Mouse (Mus musculus) spleen, adult 18-20 months (tissue): Measurements from ENCODE around the gene Tbc1d21.

ENCODE experiments used
- DNase-seq, 2 experiments: peaks; one replicate each; pipeline ENCODE4 v3.0.0; 2022; ENCODE audit warnings: mixed read lengths in 2 of 2

Gene Tbc1d21

GRCm38 (mm10) chr9:58336650-58337281, 33.5 kb downstream of the Tbc1d21 start:
- no peak for DNase-seq

- no peak for DNase-seq
Measured at GRCm38 (mm10) chr9:58331276-58331675, 39.0 kb downstream of the Tbc1d21 start.

- DNase-seq: no peak
Measured at GRCm38 (mm10) chr9:58330293-58330692, 40.0 kb downstream of the Tbc1d21 start.

GRCm38 (mm10) chr9:58327382-58327781, 42.9 kb downstream of the Tbc1d21 start:
- DNase-seq: no peak

- no peak for DNase-seq
Measured at GRCm38 (mm10) chr9:58326477-58327180, 43.6 kb downstream of the Tbc1d21 start.

GRCm38 (mm10) chr9:58321681-58322080, 48.6 kb downstream of the Tbc1d21 start:
- DNase-seq: no peak

- DNase-seq: no peak
Measured at GRCm38 (mm10) chr9:58318317-58318716, 51.9 kb downstream of the Tbc1d21 start.

GRCm38 (mm10) chr9:58317381-58317780, 52.9 kb downstream of the Tbc1d21 start:
- no peak for DNase-seq

GRCm38 (mm10) chr9:58316784-58317183, 53.5 kb downstream of the Tbc1d21 start:
- no peak for DNase-seq

GRCm38 (mm10) chr9:58315850-58316249, 54.4 kb downstream of the Tbc1d21 start:
- DNase-seq: no peak

- no peak for DNase-seq
Measured at GRCm38 (mm10) chr9:58314682-58315360, 55.4 kb downstream of the Tbc1d21 start.

- DNase-seq: no peak
Measured at GRCm38 (mm10) chr9:58312944-58313359, 57.3 kb downstream of the Tbc1d21 start, which contains the start of gene Loxl1. Gene Loxl1, minus strand, starts transcription at chr9:58313186.

GRCm38 (mm10) chr9:58312196-58312943, 57.9 kb downstream of the Tbc1d21 start:
- DNase-seq: no peak

- DNase-seq: no peak
Measured at GRCm38 (mm10) chr9:58311191-58311910, 58.9 kb downstream of the Tbc1d21 start.

GRCm38 (mm10) chr9:58310043-58310660, 60.1 kb downstream of the Tbc1d21 start:
- DNase-seq: no peak
